Mouse (Mus musculus): Measurements from ENCODE around the gene Rhox7a. TPM values are rescaled to one million over a fixed set of nuclear protein-coding genes. Genes with fewer than 3 reads are reported as not detected.
"Not testable (repeated sequence)": the region's sequence is repeated elsewhere in the genome, so short reads cannot be mapped to it uniquely, and the experiment has no call there.

The Rhox7a gene
- total RNA-seq (2021), result not detected
- long read RNA-seq, experiment 1, result 0 reads
- long read RNA-seq, experiment 2, result 0 reads

DNA sequence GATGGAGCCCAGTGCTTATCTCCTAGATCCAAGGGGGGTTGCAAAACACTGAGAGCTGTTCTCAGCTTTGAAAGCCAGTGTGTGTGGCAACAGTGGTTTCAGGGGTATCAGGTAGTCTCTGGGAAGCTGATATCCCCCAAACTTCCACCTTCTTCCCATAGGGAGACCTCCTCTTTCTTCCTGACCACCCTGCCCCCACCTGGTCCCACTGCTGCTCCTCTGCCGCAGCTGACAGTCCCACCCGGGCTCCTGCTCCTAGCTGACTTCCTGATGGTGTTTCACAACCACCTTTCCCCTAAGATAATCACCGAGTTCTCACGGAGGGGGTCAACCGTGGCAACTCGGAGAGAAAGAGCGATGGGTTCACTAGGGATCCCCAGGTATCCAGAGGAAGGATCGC is at the start of gene Rhox7a:
Gene Rhox7a (plus strand): TSS at position 301 of the 400 bp plus-strand sequence.
- DNase-seq (ENCODE audit: low spot score in 2 of 2), result not testable (repeated sequence)

DNA sequence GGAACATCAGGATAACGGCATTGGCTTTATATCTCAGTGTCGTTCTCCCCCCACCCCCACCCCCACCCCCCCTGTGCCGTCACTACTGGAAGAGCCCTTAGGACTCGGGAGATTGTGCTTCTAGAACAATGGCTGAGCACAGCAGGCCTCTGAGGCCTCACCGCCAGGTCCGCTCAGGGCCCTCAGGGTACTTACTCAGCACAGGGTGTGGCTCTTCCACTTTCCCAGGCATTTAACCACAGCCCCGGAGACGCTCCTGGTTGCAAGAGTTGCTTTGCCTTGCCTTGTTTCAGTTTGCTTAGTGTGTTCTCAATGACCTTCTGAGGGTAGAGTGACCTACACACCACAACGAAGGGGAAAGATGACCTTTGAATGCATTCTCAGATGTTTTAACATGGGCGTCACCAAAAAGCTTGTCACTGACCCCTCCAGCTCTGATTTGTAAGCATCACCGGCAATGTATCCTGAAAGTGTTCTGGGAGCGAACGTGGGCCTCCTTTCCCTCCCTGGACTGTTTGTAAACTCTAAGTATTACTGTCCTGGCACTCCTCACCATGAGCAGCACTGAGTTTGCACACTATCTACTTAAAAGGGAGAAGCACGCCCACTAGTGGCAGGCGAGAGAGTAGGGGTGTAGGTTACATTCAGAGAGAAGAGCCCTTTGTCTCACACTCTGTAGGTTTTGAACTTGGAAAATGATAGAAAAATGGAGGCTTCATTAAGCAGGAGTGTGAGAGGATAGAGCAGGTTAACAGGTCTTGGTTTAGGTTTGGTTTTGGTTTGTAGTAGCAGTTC is 24.0 kb upstream of the Rhox7a start:
- DNase-seq (ENCODE audit: low spot score in 2 of 2), result no peak

DNA sequence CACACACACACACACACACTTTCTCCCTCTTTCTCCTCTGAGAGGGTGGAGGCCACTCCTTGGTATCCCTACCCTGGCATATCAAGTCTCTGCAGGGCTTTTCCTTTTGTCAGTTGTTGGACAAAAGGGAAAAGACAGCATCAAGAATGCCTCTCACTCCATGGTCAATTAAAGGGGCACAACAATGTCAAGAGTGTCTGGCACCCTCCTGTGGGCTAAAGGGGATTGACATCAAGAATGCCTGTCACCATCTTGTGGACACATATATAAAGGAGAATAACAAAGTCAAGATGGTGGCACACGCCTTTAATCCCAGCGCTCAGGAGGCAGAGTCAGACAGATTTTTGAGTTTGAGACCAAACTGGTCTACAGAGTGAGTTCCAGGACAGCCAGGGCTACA is 22.1 kb upstream of the Rhox7a start:
- no peak for DNase-seq (ENCODE audit: low spot score in 2 of 2)

DNA sequence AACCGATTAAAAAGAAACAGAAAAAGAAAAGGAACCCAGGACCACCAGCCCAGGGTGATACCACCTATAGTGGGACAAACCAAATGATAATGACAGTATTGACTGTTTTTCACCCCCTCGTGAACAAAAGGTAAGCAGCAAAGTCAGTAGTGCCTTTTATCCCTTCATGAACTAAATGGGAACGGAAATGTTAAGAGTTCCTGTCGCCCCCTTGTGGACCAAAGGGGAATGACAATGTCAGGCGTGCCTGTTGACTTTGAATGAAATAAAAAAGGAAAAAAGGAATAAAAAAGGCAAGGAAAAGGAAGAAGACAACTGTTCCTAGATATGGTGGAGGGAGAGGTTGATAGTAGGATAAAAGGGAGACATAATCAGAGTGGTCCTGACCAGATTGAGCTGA is 20.3 kb upstream of the Rhox7a start:
- DNase-seq (ENCODE audit: low spot score in 2 of 2), result peak; percentile 7 to 12

DNA sequence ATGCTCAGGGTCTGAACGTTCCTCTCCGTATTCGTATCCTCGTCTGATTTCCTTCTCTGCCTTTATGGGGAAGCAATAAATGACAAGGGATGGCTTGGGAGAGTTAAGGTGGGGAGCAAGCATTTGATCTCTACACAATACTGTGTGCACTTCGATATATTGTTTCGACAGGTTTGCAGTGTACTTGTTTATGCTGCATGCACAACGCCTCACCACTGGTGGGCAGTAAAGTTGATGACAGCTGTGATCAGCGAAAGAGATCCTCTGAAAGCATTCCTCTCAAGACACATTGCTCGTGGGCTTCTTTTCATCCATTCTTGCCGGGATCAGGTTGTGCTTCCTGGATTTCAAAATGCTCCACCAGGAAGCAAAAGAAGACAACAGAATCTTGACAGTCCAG is 15.8 kb upstream of the Rhox7a start:
- DNase-seq (ENCODE audit: low spot score in 2 of 2), result peak in 1 of 2 experiments; percentile 1

DNA sequence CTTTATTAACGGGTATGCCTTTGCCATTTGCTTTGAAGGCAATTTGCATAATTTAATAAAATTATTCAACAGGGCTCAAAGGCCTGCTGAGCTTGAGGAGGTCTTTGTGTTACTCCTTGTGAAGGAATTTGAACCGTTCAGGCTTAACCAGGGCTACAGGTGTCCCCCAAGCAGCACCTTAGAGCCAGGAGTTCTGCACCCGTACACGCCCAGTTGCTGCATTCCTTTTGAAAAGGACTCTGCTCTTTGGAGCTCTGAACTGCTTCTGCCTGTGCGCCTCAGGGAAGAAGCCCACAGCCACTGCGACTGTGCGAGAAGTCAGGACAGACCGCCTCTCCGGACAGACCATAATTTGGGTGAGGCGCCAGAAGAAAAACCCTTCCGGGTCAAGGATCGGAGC is 4.9 kb upstream of the Rhox7a start, which contains the start of gene Rhox6:
Gene Rhox6 (plus strand): TSS at position 301 of the 400 bp plus-strand sequence.
- DNase-seq (ENCODE audit: low spot score in 2 of 2), result not testable (repeated sequence)

DNA sequence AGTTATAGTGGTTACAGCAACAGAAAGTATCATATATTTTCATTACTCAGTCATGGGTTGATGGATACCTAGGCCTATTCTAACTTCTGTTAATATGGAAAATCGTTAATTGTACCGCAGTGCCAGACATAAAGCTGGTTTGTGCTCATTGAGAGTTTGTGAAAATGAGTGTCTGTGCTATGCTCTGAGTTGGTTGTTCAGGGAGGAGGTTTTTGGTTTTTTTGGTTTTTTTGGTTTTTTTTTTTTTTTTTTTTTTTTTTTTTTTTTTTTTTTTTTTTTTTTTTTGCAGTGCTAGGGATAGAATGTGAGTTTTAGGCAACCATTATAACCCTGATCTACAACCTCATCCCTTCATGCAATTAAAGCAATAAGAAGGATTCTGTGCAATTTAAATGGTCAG is 40.2 kb downstream of the Rhox7a start:
- no peak for DNase-seq (ENCODE audit: low spot score in 2 of 2)

DNA sequence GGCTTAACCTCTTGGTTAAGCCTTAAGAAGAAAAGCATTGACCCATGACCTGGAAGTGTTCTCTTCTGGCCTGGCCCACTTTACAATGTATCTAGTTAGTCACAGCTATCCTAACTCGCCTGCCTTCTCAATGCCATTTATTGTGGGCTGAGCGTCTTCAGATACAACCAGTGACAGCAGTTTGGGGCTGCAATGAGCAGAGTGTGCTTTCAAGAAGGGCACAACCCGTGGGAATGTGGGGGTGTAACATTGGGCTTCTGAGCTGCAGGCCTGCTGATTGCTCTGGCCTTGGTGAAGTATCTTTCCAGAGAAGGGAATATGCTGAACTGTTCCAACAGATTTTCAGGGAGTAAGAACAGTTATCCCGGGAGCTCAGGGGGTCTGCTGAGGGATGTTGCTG is 47.4 kb downstream of the Rhox7a start, which contains the start of gene Rhox8:
Gene Rhox8 (minus strand): TSS at position 101 of the 400 bp plus-strand sequence.
- DNase-seq (ENCODE audit: low spot score in 2 of 2), result no peak

Other genes with a start within 250 kb of the Rhox7a start
- not detected for gene Rhox4f, start 224.0 kb upstream of the Rhox7a start, total RNA-seq (2021)
- gene Rhox3g, start 203.1 kb upstream of the Rhox7a start, total RNA-seq (2021), result not detected
- gene Rhox2g, start 188.2 kb upstream of the Rhox7a start, total RNA-seq (2021), result not detected
- not detected for gene Rhox4g, start 180.4 kb upstream of the Rhox7a start, total RNA-seq (2021)
- not detected for gene Rhox3h, start 162.9 kb upstream of the Rhox7a start, total RNA-seq (2021)
- not detected for gene Rhox2h, start 158.4 kb upstream of the Rhox7a start, total RNA-seq (2021)
- not detected for gene Rhox5, start 26.8 kb upstream of the Rhox7a start, total RNA-seq (2021)
- not detected for gene Rhox6, start 4.8 kb upstream of the Rhox7a start, total RNA-seq (2021)
- not detected for gene Rhox8, start 47.3 kb downstream of the Rhox7a start, total RNA-seq (2021)
- gene Rhox7b, start 65.5 kb downstream of the Rhox7a start, total RNA-seq (2021), result not detected
- gene Rhox9, start 70.1 kb downstream of the Rhox7a start, total RNA-seq (2021), result not detected
- not detected for gene Btg1-ps1, start 187.1 kb downstream of the Rhox7a start, total RNA-seq (2021)
- not detected for gene Btg1-ps2, start 211.4 kb downstream of the Rhox7a start, total RNA-seq (2021)
- gene Rhox10, start 234.8 kb downstream of the Rhox7a start, total RNA-seq (2021), result not detected